Mouse (Mus musculus): ENCODE results near the gene Aspa. TPM values are rescaled to one million over a fixed set of nuclear protein-coding genes. Genes with fewer than 3 reads are reported as not detected.
"Not testable (repeated sequence)": the region's sequence is repeated elsewhere in the genome, so short reads cannot be mapped to it uniquely, and the experiment has no call there.

Gene Aspa
- 1 to 10 TPM; 2.5 to 3.4 (median 2.8) TPM for total RNA-seq (2022)

GRCm38 (mm10) chr11:73329442-73329841, at the start of gene Aspa, which contains the start of the genes Gm49340 and Spata22:
Aspa (minus strand) TSS chr11:73329596.
Gm49340 (plus strand) TSS chr11:73329741.
Spata22 (plus strand) TSS chr11:73329741.
- DNase-seq (ENCODE audit: low spot score) = no peak

GRCm38 (mm10) chr11:73370946-73371345, 41.5 kb upstream of the Aspa start, which contains the start of gene Olfr376:
Olfr376 (plus strand) TSS chr11:73371246.
- DNase-seq (ENCODE audit: low spot score) = no peak

- DNase-seq (ENCODE audit: low spot score) = no peak
Measured at GRCm38 (mm10) chr11:73350483-73350882, 21.1 kb upstream of the Aspa start, which contains the start of gene Olfr20. Olfr20 (plus strand) TSS chr11:73350783.

- no peak for DNase-seq (ENCODE audit: low spot score)
Measured at GRCm38 (mm10) chr11:73336919-73337318, 7.5 kb upstream of the Aspa start.

- DNase-seq (ENCODE audit: low spot score) = no peak
Measured at GRCm38 (mm10) chr11:73333357-73333756, 4.0 kb upstream of the Aspa start.

- DNase-seq (ENCODE audit: low spot score) = no peak
Measured at GRCm38 (mm10) chr11:73327361-73327760, 2.0 kb downstream of the Aspa start.

- peak; percentile 29 for DNase-seq (ENCODE audit: low spot score)
Measured at GRCm38 (mm10) chr11:73326485-73326886, 2.9 kb downstream of the Aspa start.

GRCm38 (mm10) chr11:73323906-73324830, 5.2 kb downstream of the Aspa start:
- peak; percentile 24 for DNase-seq (ENCODE audit: low spot score)

- DNase-seq (ENCODE audit: low spot score) = not testable (repeated sequence)
Measured at GRCm38 (mm10) chr11:73321064-73321463, 8.3 kb downstream of the Aspa start.

- peak; percentile 46 for DNase-seq (ENCODE audit: low spot score)
Measured at GRCm38 (mm10) chr11:73318581-73318980, 10.8 kb downstream of the Aspa start.

- no peak for DNase-seq (ENCODE audit: low spot score)
Measured at GRCm38 (mm10) chr11:73315961-73316360, 13.4 kb downstream of the Aspa start.

- no peak for DNase-seq (ENCODE audit: low spot score)
Measured at GRCm38 (mm10) chr11:73303123-73303522, 26.3 kb downstream of the Aspa start.

- DNase-seq (ENCODE audit: low spot score) = no peak
Measured at GRCm38 (mm10) chr11:73289621-73290020, 39.8 kb downstream of the Aspa start.

GRCm38 (mm10) chr11:73284351-73284750, 45.0 kb downstream of the Aspa start:
- DNase-seq (ENCODE audit: low spot score) = peak; percentile 19

GRCm38 (mm10) chr11:73283926-73284325, 45.5 kb downstream of the Aspa start:
- no peak for DNase-seq (ENCODE audit: low spot score)

- peak; percentile 36 for DNase-seq (ENCODE audit: low spot score)
Measured at GRCm38 (mm10) chr11:73283369-73283768, 46.0 kb downstream of the Aspa start.

GRCm38 (mm10) chr11:73281528-73282027, 47.8 kb downstream of the Aspa start:
- DNase-seq (ENCODE audit: low spot score) = peak; percentile 38

GRCm38 (mm10) chr11:73280710-73281109, 48.7 kb downstream of the Aspa start:
- DNase-seq (ENCODE audit: low spot score) = no peak

GRCm38 (mm10) chr11:73274821-73275220, 54.6 kb downstream of the Aspa start:
- DNase-seq (ENCODE audit: low spot score) = no peak

- DNase-seq (ENCODE audit: low spot score) = no peak
Measured at GRCm38 (mm10) chr11:73267267-73267666, 62.1 kb downstream of the Aspa start, which contains the start of gene Trpv3. Trpv3 (plus strand) TSS chr11:73267388.

- DNase-seq (ENCODE audit: low spot score) = no peak
Measured at GRCm38 (mm10) chr11:73261385-73261784, 68.0 kb downstream of the Aspa start.

GRCm38 (mm10) chr11:73260457-73260856, 68.9 kb downstream of the Aspa start:
- no peak for DNase-seq (ENCODE audit: low spot score)

GRCm38 (mm10) chr11:73258664-73259063, 70.7 kb downstream of the Aspa start:
- DNase-seq (ENCODE audit: low spot score) = no peak

All from heart, adult 8-10 months (tissue).